Mouse (Mus musculus): ENCODE results near the gene Rbbp5.

Gene Rbbp5

GRCm38 (mm10) chr1:132541824-132542599, 64.8 kb downstream of the Rbbp5 start:
- no peak for DNase-seq

GRCm38 (mm10) chr1:132542762-132543306, 65.7 kb downstream of the Rbbp5 start, which contains the start of gene Cntn2:
Cntn2 (minus strand) TSS chr1:132543256.
- no peak for DNase-seq

- DNase-seq: no peak
Measured at GRCm38 (mm10) chr1:132543789-132544188, 66.6 kb downstream of the Rbbp5 start.
